Mouse (Mus musculus): ENCODE measurements around the gene Rab6a. TPM values are rescaled to one million over a fixed set of nuclear protein-coding genes. Genes with fewer than 3 reads are reported as not detected.
A peak's percentile ranks its signal among the peaks of the same experiment; 100 is the strongest.

The Rab6a gene
- total RNA-seq, 2 experiments from 2014 or later = 56.3 to 59.5 TPM

- intact Hi-C loops (cut with DNase I; ENCODE audit: low total_unique reads) = no loop called here
- DNase-seq = no peak
Observed at GRCm38 (mm10) chr7:100674941-100675340, 67.7 kb downstream of the Rab6a start.

GRCm38 (mm10) chr7:100678052-100678451, 70.8 kb downstream of the Rab6a start:
- intact Hi-C loops (cut with DNase I; ENCODE audit: low total_unique reads) = no loop called here
- no peak for DNase-seq

GRCm38 (mm10) chr7:100678948-100679880, 72.0 kb downstream of the Rab6a start:
- intact Hi-C loops (cut with DNase I; ENCODE audit: low total_unique reads) = no loop called here
- DNase-seq = no peak

DNA sequence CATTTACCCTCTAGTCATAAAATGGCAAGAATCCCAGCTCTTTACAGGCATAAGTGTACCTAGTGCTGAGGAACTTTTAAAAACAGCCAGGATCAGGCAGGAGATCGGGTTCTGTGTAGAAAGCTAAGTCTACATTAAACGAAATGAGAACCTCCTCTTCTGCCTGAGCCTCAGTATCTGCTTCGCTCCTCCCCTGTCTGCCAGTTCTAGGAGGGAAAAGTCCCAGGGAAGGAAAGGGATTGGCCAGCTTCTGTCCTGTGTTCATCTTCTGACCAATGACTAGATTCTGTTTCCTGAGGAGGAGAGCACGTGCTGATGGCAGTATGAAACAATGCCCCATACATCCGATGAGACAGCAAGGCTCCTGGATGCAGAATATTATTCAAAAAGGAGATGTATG, 73.9 kb downstream of the Rab6a start:
- DNase-seq = no peak
- intact Hi-C loops (cut with DNase I; ENCODE audit: low total_unique reads) = loop anchor here (5.0 kb wide), 1 partner anchor 159 kb away; no protein-coding TSS in a partner anchor

- intact Hi-C loops (cut with DNase I; ENCODE audit: low total_unique reads) = loop anchor here (5.0 kb wide), 1 partner anchor 161 kb away; no protein-coding TSS in a partner anchor
- no peak for DNase-seq
Observed at GRCm38 (mm10) chr7:100683241-100683640, 76.0 kb downstream of the Rab6a start.

DNA sequence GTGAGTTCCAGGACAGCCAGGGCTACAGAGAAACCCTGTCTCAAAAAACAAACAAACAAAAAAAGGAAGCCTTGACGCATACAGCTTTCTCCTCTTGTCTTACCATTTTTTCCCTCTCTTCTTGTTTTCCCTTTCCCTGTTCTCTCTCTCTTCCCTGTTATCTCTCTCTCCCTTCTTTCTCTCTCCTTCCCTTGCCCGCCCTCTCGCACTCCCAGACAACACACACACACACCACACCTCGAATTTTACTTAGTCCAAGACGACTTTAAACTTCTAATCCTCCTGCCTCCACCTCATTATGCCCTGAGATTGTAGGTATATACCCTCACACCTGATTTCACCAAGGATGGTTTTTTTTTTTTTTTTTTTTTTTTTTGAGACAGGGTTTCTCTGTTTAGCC, 76.9 kb downstream of the Rab6a start:
- intact Hi-C loops (cut with DNase I; ENCODE audit: low total_unique reads) = loop anchor here (5.0 kb wide), 1 partner anchor 162 kb away; no protein-coding TSS in a partner anchor
- DNase-seq = no peak

GRCm38 (mm10) chr7:100684538-100684937, 77.3 kb downstream of the Rab6a start:
- intact Hi-C loops (cut with DNase I; ENCODE audit: low total_unique reads) = loop anchor here (5.0 kb wide), 1 partner anchor 162 kb away; no protein-coding TSS in a partner anchor
- DNase-seq = peak; percentile 41

DNA sequence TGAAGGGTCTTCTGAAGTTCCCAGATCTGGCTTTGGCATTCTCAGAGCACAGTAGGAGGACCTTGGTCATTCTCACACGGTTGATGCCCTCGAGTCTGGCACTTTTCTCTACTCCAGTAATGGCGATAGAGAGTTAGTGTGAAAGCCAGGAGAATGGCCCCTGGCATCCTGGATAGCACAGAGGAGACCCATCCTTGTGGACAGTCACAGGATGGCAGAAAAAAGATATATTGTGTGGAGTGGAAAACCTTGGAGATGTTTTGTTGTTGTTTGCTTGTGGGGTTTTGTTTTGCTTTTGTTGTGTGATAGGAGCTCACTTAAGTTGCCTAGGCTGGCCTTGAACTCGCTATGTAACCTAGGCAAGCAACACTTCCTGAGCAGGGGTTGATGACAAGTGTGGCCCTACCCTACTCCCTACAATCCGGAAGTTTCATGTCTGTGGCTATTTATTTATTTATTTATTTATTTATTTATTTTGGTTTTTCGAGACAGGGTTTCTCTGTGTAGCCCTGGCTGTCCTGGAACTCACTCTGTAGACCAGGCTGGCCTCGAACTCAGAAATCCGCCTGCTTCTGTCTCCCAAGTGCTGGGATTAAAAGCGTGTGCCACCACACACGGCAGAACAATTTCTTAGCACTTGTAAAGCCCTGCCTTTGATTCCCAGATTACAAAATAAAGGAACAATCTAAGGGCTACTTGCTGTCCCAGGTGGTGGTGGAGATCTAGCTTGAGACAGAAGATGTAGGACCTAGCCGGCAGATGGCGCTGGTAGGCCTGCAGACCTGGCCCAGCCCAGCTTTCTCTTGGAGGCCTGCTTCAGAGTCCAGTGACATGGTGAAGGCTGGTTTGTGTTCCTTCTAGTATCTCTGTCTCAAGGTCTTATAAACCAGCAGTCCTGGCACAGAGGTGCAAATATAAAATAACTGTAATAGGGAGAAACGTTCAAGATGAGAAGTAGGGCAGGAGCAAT, 78.1 kb downstream of the Rab6a start:
- DNase-seq = peak; percentile 81
- intact Hi-C loops (cut with DNase I; ENCODE audit: low total_unique reads) = loop anchor here (5.0 kb wide), 1 partner anchor 112 kb away; no protein-coding TSS in a partner anchor

- intact Hi-C loops (cut with DNase I; ENCODE audit: low total_unique reads) = loop anchor here (5.0 kb wide), 1 partner anchor 109 kb away; no protein-coding TSS in a partner anchor
- peak; percentile 19 for DNase-seq
Observed at GRCm38 (mm10) chr7:100688471-100688870, 81.3 kb downstream of the Rab6a start.

Other genes with a start within 250 kb of the Rab6a start
- gene C2cd3, start 235.2 kb upstream of the Rab6a start, total RNA-seq (2021) = 1 to 10 TPM; 5.5 to 6.0 TPM
- 10 to 100 TPM; 25.1 to 26.8 TPM for gene Ppme1, start 235.1 kb upstream of the Rab6a start, total RNA-seq (2021)
- 100 to 1,000 TPM in 1 of 2 experiments, 10 to 100 TPM in 1; 58.1 to 197 TPM for gene Ucp3, start 134.4 kb upstream of the Rab6a start, total RNA-seq (2021)
- gene Ucp2, start 114.1 kb upstream of the Rab6a start, total RNA-seq (2021) = 100 to 1,000 TPM; 121 to 126 TPM
- gene Dnajb13, start 92.5 kb upstream of the Rab6a start, total RNA-seq (2021) = not detected
- gene Coa4, start 70.3 kb upstream of the Rab6a start, total RNA-seq (2021) = 10 to 100 TPM in 1 of 2 experiments, 1 to 10 TPM in 1; 9.7 to 10.9 TPM
- 10 to 100 TPM; 74.4 to 77.5 TPM for gene Mrpl48, start 891 bp downstream of the Rab6a start, total RNA-seq (2021)
- 10 to 100 TPM; 14.6 to 30.6 TPM for gene Plekhb1, start 55.0 kb downstream of the Rab6a start, total RNA-seq (2021)
- 10 to 100 TPM; 40.1 to 44.0 TPM for gene Fam168a, start 99.2 kb downstream of the Rab6a start, total RNA-seq (2021)